Mouse (Mus musculus) CH12.LX (cell line): ENCODE data around the gene Arih1. TPM values are rescaled to one million over a fixed set of nuclear protein-coding genes. Genes with fewer than 3 reads are reported as not detected.
A peak's percentile ranks its signal among the peaks of the same experiment; 100 is the strongest.

Source experiments
- DNase-seq: peaks from one replicate; pipeline ENCODE4 v3.0.0-alpha.2; 2013; ENCODE audit errors: extremely low read depth
- H3K27ac ChIP-seq: 2 replicates; pipeline ENCODE4 v1.5.1; 2012; ENCODE audit warnings: low read depth, mild to moderate bottlenecking, control low read depth, moderate library complexity; ENCODE audit not compliant: insufficient read depth
- H3K27me3 ChIP-seq: replicated peaks from 2 replicates; pipeline ENCODE3; 2012; ENCODE audit warnings: inconsistent platforms
- H3K36me3 ChIP-seq, 2 experiments: replicated peaks in 1 of 2; 2 replicates each; pipeline versions ENCODE3 to v1.6.1; 2012; ENCODE audit warnings: inconsistent platforms in 1 of 2, low read length in 1 of 2, mild to moderate bottlenecking in 1 of 2, mixed read lengths in 1 of 2, moderate library complexity in 1 of 2; ENCODE audit not compliant: control insufficient read depth in 1 of 2, insufficient read depth in 1 of 2
- H3K4me1 ChIP-seq, 2 experiments: 2 replicates each; pipeline ENCODE4 v1.6.1; 2012; ENCODE audit warnings: inconsistent platforms in 1 of 2, moderate library complexity in 1 of 2; ENCODE audit not compliant: insufficient read depth in 2 of 2, control insufficient read depth in 1 of 2
- H3K4me2 ChIP-seq: 2 replicates; pipeline ENCODE4 v1.6.1; 2012; ENCODE audit warnings: low read depth, mild to moderate bottlenecking, control low read depth; ENCODE audit not compliant: poor library complexity, insufficient read depth, severe bottlenecking
- H3K4me3 ChIP-seq, 3 experiments: fragments of 150-350 bp in 1 of 3; sonication (generic) in 1 of 3; replicated peaks in 1 of 3; 2 replicates each; pipeline versions ENCODE3 to v1.5.1; 2011 to 2012; ENCODE audit warnings: low read depth in 2 of 3, low read length in 2 of 3, mild to moderate bottlenecking in 2 of 3, moderate library complexity in 2 of 3, control low read depth in 1 of 3, improper control_type of control experiment in 1 of 3, inconsistent platforms in 1 of 3, mixed read lengths in 1 of 3; ENCODE audit not compliant: poor library complexity in 1 of 3
- H3K79me2 ChIP-seq: replicated peaks from 2 replicates; pipeline ENCODE4 v1.6.1; 2012; ENCODE audit warnings: mild to moderate bottlenecking, moderate library complexity; ENCODE audit not compliant: control insufficient read depth, poor library complexity, insufficient read depth, severe bottlenecking; ENCODE audit errors: extremely low read depth
- H3K9ac ChIP-seq: 2 replicates; pipeline ENCODE4 v1.6.1; 2012; ENCODE audit warnings: low read depth, mild to moderate bottlenecking, control low read depth, moderate library complexity; ENCODE audit not compliant: insufficient read depth
- H3K9me3 ChIP-seq: replicated peaks from 2 replicates; pipeline ENCODE3; 2012; ENCODE audit warnings: low read length, inconsistent platforms, mixed read lengths
- BHLHE40 ChIP-seq: IDR thresholded peaks from 2 replicates; pipeline ENCODE4 v1.6.1; 2011; ENCODE audit warnings: mild to moderate bottlenecking, low read depth, low read length, improper control_type of control experiment
- CHD2 ChIP-seq: IDR thresholded peaks from 2 replicates; pipeline ENCODE4 v1.6.1; 2011; ENCODE audit warnings: low read length, improper control_type of control experiment
- CTCF ChIP-seq, 2 experiments: IDR thresholded peaks in 1 of 2; conservative IDR thresholded peaks in 1 of 2; 2 replicates each; pipeline ENCODE4 v1.5.1; 2011 to 2012; ENCODE audit warnings: low read depth in 2 of 2, low read length in 2 of 2, improper control_type of control experiment in 1 of 2, inconsistent platforms in 1 of 2, mild to moderate bottlenecking in 1 of 2, moderate library complexity in 1 of 2
- E2F4 ChIP-seq: IDR thresholded peaks from 2 replicates; pipeline ENCODE4 v1.6.1; 2011; ENCODE audit warnings: low read depth, low read length, improper control_type of control experiment; ENCODE audit not compliant: insufficient replicate concordance
- ETS1 ChIP-seq: conservative IDR thresholded peaks from 2 replicates; pipeline ENCODE4 v1.6.1; 2012; ENCODE audit warnings: low read depth, mild to moderate bottlenecking, inconsistent platforms, low read length, improper control_type of control experiment, moderate library complexity
- GABPA ChIP-seq: IDR thresholded peaks from 2 replicates; pipeline ENCODE4 v1.6.1; 2012; ENCODE audit warnings: low read depth, low read length, improper control_type of control experiment, inconsistent platforms; ENCODE audit not compliant: insufficient replicate concordance
- HCFC1 ChIP-seq: IDR thresholded peaks from 2 replicates; pipeline ENCODE4 v1.6.1; 2012; ENCODE audit warnings: low read depth, mild to moderate bottlenecking, inconsistent platforms, low read length, improper control_type of control experiment
- JUN ChIP-seq: IDR thresholded peaks from 2 replicates; pipeline ENCODE4 v1.6.1; 2011; ENCODE audit warnings: low read depth, mild to moderate bottlenecking, low read length, improper control_type of control experiment, moderate library complexity; ENCODE audit not compliant: insufficient read depth
- KAT2A ChIP-seq: IDR thresholded peaks from 2 replicates; pipeline ENCODE4 v1.6.1; 2012; ENCODE audit warnings: low read length, improper control_type of control experiment, inconsistent platforms; ENCODE audit not compliant: insufficient replicate concordance
- MAFK ChIP-seq: IDR thresholded peaks from 2 replicates; pipeline ENCODE4 v1.6.1; 2011; ENCODE audit warnings: low read length, improper control_type of control experiment; ENCODE audit not compliant: insufficient replicate concordance
- MAX ChIP-seq: IDR thresholded peaks from 2 replicates; pipeline ENCODE4 v1.6.1; 2011; ENCODE audit warnings: low read length, improper control_type of control experiment
- MYC ChIP-seq: IDR thresholded peaks from 2 replicates; pipeline ENCODE4 v1.6.1; 2011; ENCODE audit warnings: low read depth, mild to moderate bottlenecking, improper control_type of control experiment, low read length
- NRF1 ChIP-seq: IDR thresholded peaks from 2 replicates; pipeline ENCODE4 v1.6.1; 2014; ENCODE audit warnings: low read depth, mild to moderate bottlenecking, inconsistent platforms, low read length, improper control_type of control experiment, moderate library complexity
- POLR2A ChIP-seq: IDR thresholded peaks from 2 replicates; pipeline ENCODE4 v1.6.1; 2011; ENCODE audit warnings: low read depth, mild to moderate bottlenecking, improper control_type of control experiment, low read length
- POLR2AphosphoS2 ChIP-seq: IDR thresholded peaks from 2 replicates; pipeline ENCODE4 v1.6.1; 2011; ENCODE audit warnings: low read depth, low read length, improper control_type of control experiment
- RAD21 ChIP-seq: IDR thresholded peaks from 2 replicates; pipeline ENCODE4 v1.6.1; 2011; ENCODE audit warnings: low read depth, mild to moderate bottlenecking, low read length, improper control_type of control experiment, moderate library complexity
- RCOR1 ChIP-seq: conservative IDR thresholded peaks from 2 replicates; pipeline ENCODE4 v1.6.1; 2012; ENCODE audit warnings: low read depth, mild to moderate bottlenecking, inconsistent platforms, low read length, improper control_type of control experiment
- SIN3A ChIP-seq: IDR thresholded peaks from 2 replicates; pipeline ENCODE4 v1.6.1; 2012; ENCODE audit warnings: low read length, improper control_type of control experiment, inconsistent platforms
- SMC3 ChIP-seq: IDR thresholded peaks from 2 replicates; pipeline ENCODE4 v1.6.1; 2011; ENCODE audit warnings: low read depth, low read length, improper control_type of control experiment
- TBP ChIP-seq: conservative IDR thresholded peaks from 2 replicates; pipeline ENCODE4 v1.6.1; 2011; ENCODE audit warnings: low read depth, low read length, improper control_type of control experiment
- TCF12 ChIP-seq: IDR thresholded peaks from 2 replicates; pipeline ENCODE4 v1.6.1; 2014; ENCODE audit warnings: low read depth, mild to moderate bottlenecking, inconsistent platforms, low read length, improper control_type of control experiment
- UBTF ChIP-seq: IDR thresholded peaks from 2 replicates; pipeline ENCODE4 v1.6.1; 2012; ENCODE audit warnings: low read depth, mild to moderate bottlenecking, inconsistent platforms, low read length, improper control_type of control experiment, moderate library complexity
- USF1 ChIP-seq: IDR thresholded peaks from 2 replicates; pipeline ENCODE4 v1.6.1; 2014; ENCODE audit warnings: low read depth, mild to moderate bottlenecking, inconsistent platforms, low read length, improper control_type of control experiment
- USF2 ChIP-seq: conservative IDR thresholded peaks from 2 replicates; pipeline ENCODE4 v1.6.1; 2011; ENCODE audit warnings: low read depth, low read length, improper control_type of control experiment
- ZC3H11A ChIP-seq: IDR thresholded peaks from 2 replicates; pipeline ENCODE4 v1.6.1; 2012; ENCODE audit warnings: low read depth, mild to moderate bottlenecking, inconsistent platforms, low read length, improper control_type of control experiment
- ZKSCAN1 ChIP-seq: IDR thresholded peaks from 2 replicates; pipeline ENCODE4 v1.6.1; 2012; ENCODE audit warnings: low read depth, inconsistent platforms, low read length, improper control_type of control experiment, borderline replicate concordance
- ZMIZ1 ChIP-seq: IDR thresholded peaks from 2 replicates; pipeline ENCODE4 v1.6.1; 2012; ENCODE audit warnings: low read depth, mild to moderate bottlenecking, inconsistent platforms, low read length, improper control_type of control experiment
- dilution Hi-C: fragments of 300-500 bp; cut with MboI; formaldehyde crosslinking; loops from 2 replicates; pipeline ENCODE4 v1.14.3; 2020; ENCODE audit warnings: low sequenced_read_pairs; ENCODE audit not compliant: extremely low pct_unique_long_range_greater_than_20kb, extremely low pct_ligation_motif_present
- in situ Hi-C: fragments of 300-500 bp; cut with MboI; formaldehyde crosslinking; loops from 3 replicates; pipeline ENCODE4 v1.14.3; 2019; ENCODE audit warnings: low sequenced_read_pairs, low pct_ligation_motif_present, low pct_unique_long_range_greater_than_20kb, mixed read lengths
- polyA plus RNA-seq: library from polyadenylated mRNA; unstranded; fragments of >175 nt; gene quantifications from 2 replicates; pipeline ENCODE4 v1.2.1, GENCODE M21; 2012; ENCODE audit warnings: low read depth; ENCODE audit not compliant: insufficient read length
- total RNA-seq, 2 experiments: library from RNA; depleted of rRNA; stranded (reverse); fragments of 300-350 nt in 1 of 2; fragments of >200 nt in 1 of 2; gene quantifications; 2 replicates each; pipeline ENCODE4 v1.2.3; 2012 to 2014

The Arih1 gene
- total and polyA plus RNA-seq, 3 experiments, result 38.7 to 68.7 (median 52.4) TPM

DNA sequence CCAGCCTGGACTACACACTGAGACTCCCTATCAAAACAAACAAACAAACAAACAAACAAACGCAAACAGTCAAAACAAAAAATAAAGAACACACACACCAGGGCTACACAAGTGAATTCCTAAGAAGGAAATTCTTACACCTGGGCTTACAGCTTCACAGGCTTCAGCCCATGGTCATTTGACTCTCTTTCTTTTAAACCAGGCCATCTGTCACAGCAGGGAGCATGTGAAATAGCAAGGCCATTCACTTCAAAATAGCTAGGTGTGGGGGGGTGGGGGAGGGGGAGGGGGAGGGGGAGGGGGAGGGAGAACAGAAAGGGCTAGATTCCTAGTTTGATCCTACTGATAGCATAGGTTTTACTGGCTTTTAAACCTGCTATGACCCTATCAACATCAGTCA is 21.7 kb upstream of the Arih1 start:
- H3K27me3 ChIP-seq, result no peaks in the 10 kb centered on the region
- H3K4me1 ChIP-seq, result no peaks in the 10 kb centered on the region
- H3K9ac ChIP-seq, result no peak overlapping the region
- H3K4me2 ChIP-seq, result no peak overlapping the region
- no peak overlapping the region for H3K4me3 ChIP-seq
- H3K36me3 ChIP-seq, result no peaks in the 10 kb centered on the region
- TF ChIP-seq ZMIZ1, result no peak
- no peak for TF ChIP-seq UBTF
- no peak for TF ChIP-seq CHD2
- TF ChIP-seq MAX, result no peak
- no peak for TF ChIP-seq SMC3
- no peak for TF ChIP-seq USF2
- no peak for TF ChIP-seq KAT2A
- TF ChIP-seq JUN, result no peak
- no peak for TF ChIP-seq RAD21
- no peak for TF ChIP-seq MAFK
- TF ChIP-seq NRF1, result no peak
- no peak for TF ChIP-seq TBP
- TF ChIP-seq POLR2A, result no peak
- no peak for TF ChIP-seq RCOR1
- no peak for TF ChIP-seq HCFC1
- no peak for TF ChIP-seq ZC3H11A
- TF ChIP-seq SIN3A, result no peak
- TF ChIP-seq MYC, result no peak
- TF ChIP-seq CTCF (conservative IDR thresholded peaks at IDR 0.05 in 1 of 2, IDR thresholded peaks at IDR 0.05 in 1 of 2; ENCODE audit: low read depth in 2 of 2, low read length in 2 of 2), result no peak
- dilution Hi-C loops, result no loop called here
- no peaks in the 10 kb centered on the region for H3K79me2 ChIP-seq
- no peaks in the 10 kb centered on the region for H3K9me3 ChIP-seq
- H3K27ac ChIP-seq, result no peak overlapping the region
- in situ Hi-C loops, result no loop called here
- DNase-seq, result no peak

DNA sequence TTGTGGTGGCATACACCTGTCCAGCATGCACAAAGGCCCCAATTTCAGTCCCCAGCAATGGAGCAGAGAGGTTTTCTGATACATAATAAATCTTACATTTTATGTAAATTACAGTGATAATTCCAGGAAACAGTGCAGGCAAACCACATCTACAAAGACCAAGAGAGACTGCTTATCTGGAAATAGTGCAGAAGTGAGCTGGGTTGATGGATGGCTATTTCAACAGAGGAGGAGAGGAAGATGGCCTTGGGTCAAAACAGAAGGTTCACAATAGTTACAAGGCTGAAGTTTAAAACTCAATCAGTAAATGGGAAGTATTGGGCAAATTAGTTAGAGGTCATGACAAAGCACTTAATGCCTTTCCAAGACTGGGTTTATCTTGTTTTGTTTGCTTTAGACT is 913 bp upstream of the Arih1 start:
- peak overlapping the region; percentile 60 to 90 (median 67) for H3K4me3 ChIP-seq
- in situ Hi-C loops, result no loop called here
- dilution Hi-C loops, result no loop called here

More for the DNA sequence above, 913 bp upstream of the Arih1 start:
- peak overlapping the region; percentile 71; the same call in 1 of the 2 replicates for H3K27ac ChIP-seq
- no peaks in the 10 kb centered on the region for H3K27me3 ChIP-seq
- no peak for TF ChIP-seq SMC3
- no peak for TF ChIP-seq ETS1
- TF ChIP-seq RAD21, result no peak
- TF ChIP-seq BHLHE40, result no peak
- no peak for TF ChIP-seq GABPA
- TF ChIP-seq UBTF, result no peak
- no peak for TF ChIP-seq E2F4
- TF ChIP-seq MYC, result no peak
- no peak for TF ChIP-seq NRF1
- no peak; the same call in 1 of the 2 replicates for TF ChIP-seq SIN3A
- TF ChIP-seq CHD2, result no peak
- TF ChIP-seq ZC3H11A, result no peak
- no peak for TF ChIP-seq ZKSCAN1
- TF ChIP-seq POLR2AphosphoS2, result no peak
- no peak for TF ChIP-seq TCF12
- no peak for TF ChIP-seq MAFK
- no peak for TF ChIP-seq JUN
- TF ChIP-seq HCFC1, result no peak
- no peak for TF ChIP-seq USF1
- H3K36me3 ChIP-seq, result no peaks in the 10 kb centered on the region
- no peak for DNase-seq
- peak overlapping the region; percentile 63 for H3K4me2 ChIP-seq
- H3K9me3 ChIP-seq, result no peaks in the 10 kb centered on the region
- peak overlapping the region; percentile 76 for H3K9ac ChIP-seq
- peaks cover 0 to 12% of the 10 kb centered on the region in 2 experiments; a peak in 2 of 4 replicates for H3K4me1 ChIP-seq
- H3K79me2 ChIP-seq, result peaks cover 28% of the 10 kb centered on the region
